Mouse (Mus musculus) megakaryocyte, embryonic 14.5 days (primary cell): ENCODE measurements around the gene Secisbp2.

Source experiments
- FLI1 ChIP-seq: IDR thresholded peaks from 2 replicates; pipeline ENCODE4 v1.6.1; 2012; ENCODE audit warnings: low read length, inconsistent platforms, mixed read lengths
- GATA1 ChIP-seq: IDR thresholded peaks from 3 replicates; pipeline ENCODE4 v1.6.1; 2012; ENCODE audit warnings: mixed read lengths, low read length, inconsistent platforms, borderline replicate concordance

DNA sequence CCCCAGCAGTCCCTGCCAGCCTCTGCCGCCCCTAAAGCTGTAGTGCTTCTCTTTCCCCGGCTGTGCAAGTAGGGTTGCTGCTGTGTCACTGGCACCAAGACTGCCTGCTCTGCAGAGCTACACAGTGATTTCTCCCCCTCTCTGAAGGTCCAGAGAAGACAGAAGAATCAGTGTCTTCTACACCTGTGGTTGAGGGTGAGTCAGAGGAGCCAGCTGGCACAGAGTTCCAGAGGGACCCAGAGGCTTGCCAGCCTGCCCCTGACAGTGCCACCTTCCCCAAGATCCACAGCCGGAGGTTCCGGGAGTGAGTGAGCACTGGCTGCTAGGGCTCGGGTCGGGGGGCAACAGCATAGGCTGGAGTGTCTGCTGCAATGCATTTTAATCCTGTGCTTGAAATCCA, 27.2 kb downstream of the Secisbp2 start:
- no peak for TF ChIP-seq GATA1
- no peak for TF ChIP-seq FLI1
